Mouse (Mus musculus) ES-E14 (cell line): Measurements from ENCODE around the gene Irak2. TPM values are rescaled to one million over a fixed set of nuclear protein-coding genes. Genes with fewer than 3 reads are reported as not detected.

Experiments
- DNase-seq: peaks from one replicate; pipeline ENCODE4 v3.0.0-alpha.2; 2013; ENCODE audit warnings: low read depth, low spot score
- H3K27ac ChIP-seq: 2 replicates; pipeline ENCODE4 v1.5.1; 2012; ENCODE audit warnings: low read depth, mild to moderate bottlenecking, low read length, moderate library complexity, mixed read lengths; ENCODE audit not compliant: poor library complexity, insufficient read depth, severe bottlenecking
- H3K36me3 ChIP-seq: 2 replicates; pipeline ENCODE4 v1.6.1; 2012; ENCODE audit warnings: mild to moderate bottlenecking, low read length, moderate library complexity, mixed read lengths; ENCODE audit not compliant: control insufficient read depth, poor library complexity, insufficient read depth, severe bottlenecking
- H3K4me1 ChIP-seq, 2 experiments: fragments of 150-350 bp in 1 of 2; sonication (generic) in 1 of 2; 2 replicates each; pipeline ENCODE4 v1.6.1; 2012; ENCODE audit warnings: low read length in 2 of 2, mild to moderate bottlenecking in 1 of 2, mixed read lengths in 1 of 2; ENCODE audit not compliant: control insufficient read depth in 2 of 2, insufficient read depth in 2 of 2, poor library complexity in 1 of 2
- H3K4me3 ChIP-seq, 2 experiments: fragments of 150-350 bp in 1 of 2; sonication (generic) in 1 of 2; 2 replicates each; pipeline ENCODE4 v1.5.1; 2012; ENCODE audit warnings: low read length in 2 of 2, low read depth in 1 of 2, mild to moderate bottlenecking in 1 of 2, mixed read lengths in 1 of 2; ENCODE audit not compliant: insufficient read depth in 1 of 2, poor library complexity in 1 of 2, severe bottlenecking in 1 of 2
- H3K9ac ChIP-seq: 2 replicates; pipeline ENCODE4 v1.6.1; 2012; ENCODE audit warnings: low read depth, mild to moderate bottlenecking, low read length, mixed read lengths; ENCODE audit not compliant: poor library complexity, insufficient read depth, severe bottlenecking
- H3K9me3 ChIP-seq: fragments of 150-350 bp; sonication (generic); 2 replicates; pipeline ENCODE4 v1.6.1; 2012; ENCODE audit warnings: low read depth, mild to moderate bottlenecking, low read length; ENCODE audit not compliant: control insufficient read depth, insufficient read depth
- CHD2 ChIP-seq: IDR thresholded peaks from 2 replicates; pipeline ENCODE4 v1.6.1; 2014; ENCODE audit warnings: mild to moderate bottlenecking, low read depth, low read length, inconsistent platforms
- HCFC1 ChIP-seq: IDR thresholded peaks from 2 replicates; pipeline ENCODE4 v1.6.1; 2012; ENCODE audit warnings: low read length, inconsistent platforms, borderline replicate concordance; ENCODE audit not compliant: insufficient read depth
- MAFK ChIP-seq: IDR thresholded peaks from 2 replicates; pipeline ENCODE4 v1.6.1; 2014; ENCODE audit warnings: mild to moderate bottlenecking, low read depth, low read length, inconsistent platforms; ENCODE audit not compliant: insufficient read depth
- ZC3H11A ChIP-seq: IDR thresholded peaks from 2 replicates; pipeline ENCODE4 v1.6.1; 2012; ENCODE audit warnings: low read depth, mild to moderate bottlenecking, inconsistent platforms, low read length, borderline replicate concordance
- ZNF384 ChIP-seq: IDR thresholded peaks from 2 replicates; pipeline ENCODE4 v1.6.1; 2012; ENCODE audit warnings: low read depth, low read length, inconsistent platforms
- in situ Hi-C, 2 experiments: fragments of 600-800 bp; cut with MboI; formaldehyde crosslinking; loops; one replicate each; pipeline ENCODE4 v1.15.1; 2025; ENCODE audit warnings: low sequenced_read_pairs in 2 of 2, inconsistent platforms in 1 of 2; ENCODE audit not compliant: unreplicated experiment in 2 of 2
- total RNA-seq: library from RNA; depleted of rRNA; stranded (reverse); fragments of 300-350 nt; gene quantifications from 2 replicates; pipeline ENCODE4 v1.2.3, GENCODE M21; 2012; rRNA removed

Gene Irak2
- total RNA-seq: 12.6 and 22.0 TPM in 2 replicates

DNA sequence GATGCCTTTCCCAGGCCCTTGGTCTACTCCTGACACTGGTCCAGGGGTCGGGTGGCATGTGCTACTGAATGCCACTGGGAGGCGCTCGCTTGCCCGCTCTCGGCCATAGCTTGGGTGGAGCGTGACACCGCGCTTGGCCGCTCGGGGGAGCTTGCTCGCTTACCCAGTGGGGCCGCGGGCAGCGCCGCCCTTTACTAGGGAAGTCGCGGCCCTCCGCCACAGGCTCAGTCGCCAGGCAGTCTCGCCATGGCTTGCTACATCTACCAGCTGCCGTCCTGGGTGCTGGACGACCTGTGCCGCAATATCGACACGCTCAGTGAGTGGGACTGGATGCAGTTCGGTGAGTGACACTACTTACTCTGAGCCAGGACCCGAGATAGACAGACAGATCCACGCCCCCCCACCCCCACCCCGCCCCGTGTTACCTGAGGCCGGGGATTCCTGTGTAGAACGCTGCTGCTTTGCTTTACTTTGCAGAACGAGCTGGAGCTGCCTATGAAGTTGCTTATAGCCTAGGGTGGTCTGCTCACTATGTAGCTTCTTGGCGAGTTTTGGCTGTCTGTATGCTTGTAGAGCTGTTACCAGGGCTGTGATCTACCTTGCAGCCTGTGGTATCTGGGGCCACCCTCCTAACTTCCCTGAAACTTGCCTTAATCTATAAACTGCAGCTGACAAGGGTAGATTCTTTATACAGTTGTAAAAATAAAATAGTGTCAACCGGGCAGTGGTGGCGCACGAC lies at the start of gene Irak2:
Gene Irak2 (plus strand): TSS at position 166 of the 739 bp plus-strand sequence.
- Histone ChIP-seq H3K27ac (no peak within 1 kb of the TSS), H3K9ac (peak within 1 kb of the TSS; percentile 60), H3K4me1 (0 out of 4 replicates have a peak, but pooled peaks cover 0 to 2% of the 10 kb centered on the region in 2 experiments), H3K4me3 (peak within 1 kb of the TSS; percentile 68 to 72), H3K36me3 (no peaks in the 10 kb centered on the region), H3K9me3 (no peaks in the 10 kb centered on the region)
- in situ Hi-C loops: loop anchor here in 1 of 2 experiments (5.0 kb wide), 1 partner anchor 44 kb away; no protein-coding TSS in a partner anchor
- peak; percentile 88 for DNase-seq
- peak; percentile 56; the same call in 1 of the 2 replicates for TF ChIP-seq ZNF384
- peak; percentile 65; the same call in 1 of the 2 replicates for TF ChIP-seq ZC3H11A
- no peak for TF ChIP-seq CHD2
- TF ChIP-seq MAFK: 0 out of 2 replicates have a peak, but pooled peaks have one; percentile 9
- 0 out of 2 replicates have a peak, but pooled peaks have one; percentile 14 for TF ChIP-seq HCFC1

DNA sequence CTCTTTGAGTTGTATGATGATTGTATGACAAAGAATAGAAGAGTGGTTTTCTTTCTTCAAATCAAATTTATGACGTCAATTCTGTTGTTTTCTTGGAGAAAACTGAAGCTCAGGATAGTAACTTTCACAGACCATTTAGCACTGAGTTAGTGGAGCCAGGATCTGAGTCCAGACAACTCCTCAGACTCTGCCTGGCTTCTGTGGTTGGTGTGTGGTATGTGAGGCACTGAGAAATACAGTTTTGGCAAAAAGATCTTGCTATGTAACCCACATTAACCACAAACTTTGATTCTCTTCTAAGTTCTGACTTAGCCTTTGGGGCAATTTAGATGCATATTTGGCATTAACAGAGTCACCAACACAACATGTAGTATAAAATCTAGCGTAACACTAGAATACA lies 45.6 kb upstream of the Irak2 start:
- in situ Hi-C loops: no loop called here
- Histone ChIP-seq H3K27ac (no peak overlapping the region), H3K9me3 (no peaks in the 10 kb centered on the region), H3K4me1 (no peaks in the 10 kb centered on the region), H3K4me3 (no peak overlapping the region), H3K36me3 (peaks cover 15% of the 10 kb centered on the region), H3K9ac (no peak overlapping the region)
- TF ChIP-seq ZC3H11A (no peak), MAFK (no peak), CHD2 (no peak), HCFC1 (no peak), ZNF384 (no peak)
- DNase-seq: no peak

DNA sequence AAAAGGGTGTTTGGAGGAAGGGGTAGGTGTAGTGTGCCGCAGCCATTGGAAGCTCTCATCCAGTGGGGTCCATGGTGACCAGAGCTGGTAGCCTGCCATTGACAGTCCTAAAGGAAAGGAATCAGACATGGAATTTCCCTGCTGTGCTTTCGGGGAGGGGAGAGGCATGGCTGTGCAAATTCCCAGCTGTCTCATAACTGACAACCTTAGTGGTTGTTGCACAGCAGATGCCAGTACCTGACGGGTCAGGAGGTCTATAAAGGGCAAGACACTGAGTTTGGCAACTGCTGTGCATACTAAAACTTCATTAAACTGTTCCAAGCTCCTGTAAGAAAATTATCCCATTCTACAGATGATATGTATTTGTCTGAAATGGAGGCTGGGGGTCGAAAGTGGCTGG lies 40.3 kb upstream of the Irak2 start:
- DNase-seq: no peak
- no peak for TF ChIP-seq ZC3H11A
- H3K27ac ChIP-seq: no peak overlapping the region
- H3K9me3 ChIP-seq: no peaks in the 10 kb centered on the region
- H3K36me3 ChIP-seq: peaks cover 13% of the 10 kb centered on the region
- no peak overlapping the region for H3K4me3 ChIP-seq
- H3K4me1 ChIP-seq: peaks cover 0 to 8% of the 10 kb centered on the region in 2 experiments; a peak in 2 of 4 replicates
- no peak overlapping the region for H3K9ac ChIP-seq
- in situ Hi-C loops: no loop called here

DNA sequence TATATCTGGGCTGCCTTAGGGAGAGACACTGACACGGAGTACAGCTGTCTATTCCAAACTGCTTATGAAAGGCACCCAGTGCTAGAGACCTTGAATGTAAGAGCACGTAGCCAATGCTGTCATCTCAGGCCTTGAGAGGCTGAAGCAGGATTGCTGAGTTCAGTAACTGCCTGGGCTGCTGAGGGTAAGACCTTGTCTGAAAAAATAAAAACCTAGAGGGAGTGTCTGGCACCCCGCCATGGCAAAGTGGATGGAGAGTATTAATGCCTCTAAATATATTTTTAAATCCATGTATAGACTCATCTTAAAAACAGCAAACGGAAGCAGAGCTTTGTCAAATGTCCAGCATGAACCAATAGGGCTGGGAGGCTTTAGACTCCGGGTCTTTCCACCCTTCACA lies 38.4 kb upstream of the Irak2 start:
- TF ChIP-seq CHD2 (no peak), ZNF384 (no peak), HCFC1 (no peak), MAFK (no peak), ZC3H11A (no peak)
- in situ Hi-C loops: no loop called here
- H3K4me1 ChIP-seq: peaks cover 0 to 8% of the 10 kb centered on the region in 2 experiments; a peak in 2 of 4 replicates
- no peak overlapping the region for H3K4me3 ChIP-seq
- peaks cover 13% of the 10 kb centered on the region for H3K36me3 ChIP-seq
- no peak for DNase-seq
- H3K9ac ChIP-seq: peak overlapping the region; percentile 26; the same call in 1 of the 2 replicates
- no peaks in the 10 kb centered on the region for H3K9me3 ChIP-seq
- H3K27ac ChIP-seq: no peak overlapping the region; the same call in 1 of the 2 replicates
